Mouse (Mus musculus): ENCODE data around the gene Tgfb3. TPM values are rescaled to one million over a fixed set of nuclear protein-coding genes. Genes with fewer than 3 reads are reported as not detected.
A peak's percentile ranks its signal among the peaks of the same experiment; 100 is the strongest.

The Tgfb3 gene
- polyA plus RNA-seq, 1 experiment, result 264 TPM

DNA sequence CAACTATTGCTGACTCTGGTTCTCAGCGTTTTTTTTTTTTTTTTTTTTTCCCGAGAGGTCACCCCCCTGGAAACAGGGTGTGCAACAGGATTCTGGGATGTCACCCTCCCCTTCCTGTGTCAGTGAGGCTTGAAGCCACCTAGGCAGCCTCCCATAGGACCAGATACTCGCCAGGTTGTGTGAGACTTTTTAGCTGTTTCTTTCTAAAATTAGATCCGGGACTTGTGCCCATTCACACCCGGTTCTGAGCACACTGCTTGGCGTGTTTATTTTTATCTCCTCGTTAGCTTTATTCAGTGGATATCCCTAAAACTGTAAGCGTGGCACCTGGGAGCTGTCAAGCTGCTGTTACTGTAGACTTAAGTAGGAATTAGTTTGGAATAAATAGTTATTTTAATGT is 7.7 kb upstream of the Tgfb3 start:
- H3K4me1 ChIP-seq (ENCODE audit: control insufficient read depth, insufficient read depth, low read length), result peaks cover 6% of the 10 kb centered on the region
- no peak overlapping the region for H3K4me3 ChIP-seq (ENCODE audit: insufficient read depth, low read length)
- TF ChIP-seq CTCF (IDR thresholded peaks at IDR 0.05; ENCODE audit: borderline replicate concordance, insufficient read depth, low read length) (no peak), POLR2A (IDR thresholded peaks at IDR 0.05; ENCODE audit: low read depth, low read length) (no peak)

DNA sequence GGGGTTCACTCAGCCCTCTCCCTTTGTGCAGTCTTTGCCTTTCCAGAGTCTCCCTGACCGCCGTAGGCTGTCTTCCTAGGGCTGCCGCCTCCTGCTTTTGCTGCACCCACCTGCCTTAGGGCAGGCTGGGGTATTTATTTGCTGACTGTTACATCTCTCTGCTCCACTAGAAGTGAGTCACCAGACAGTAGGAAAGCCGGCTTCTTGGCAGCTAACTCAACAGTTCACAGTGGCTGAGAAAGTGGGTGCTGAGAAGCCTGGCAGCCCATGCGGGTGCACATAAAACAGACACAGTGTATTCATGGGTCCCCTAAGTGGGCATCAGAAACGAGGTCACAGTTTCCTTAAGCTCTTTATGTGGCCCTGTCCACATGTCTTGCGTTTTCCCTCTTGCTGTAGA is 7.0 kb upstream of the Tgfb3 start:
- no peak for TF ChIP-seq POLR2A (IDR thresholded peaks at IDR 0.05; ENCODE audit: low read depth, low read length)
- TF ChIP-seq CTCF (IDR thresholded peaks at IDR 0.05; ENCODE audit: borderline replicate concordance, insufficient read depth, low read length), result no peak
- Histone ChIP-seq H3K4me3 (ENCODE audit: insufficient read depth, low read length) (no peak overlapping the region), H3K4me1 (ENCODE audit: control insufficient read depth, insufficient read depth, low read length) (peaks cover 6% of the 10 kb centered on the region), H3K27ac (ENCODE audit: insufficient read depth, low read length) (0 out of 2 replicates have a peak overlapping the region, but pooled peaks have one; percentile 1)

More for the DNA sequence above, 7.7 kb upstream of the Tgfb3 start:
- H3K27ac ChIP-seq (ENCODE audit: insufficient read depth, low read length), result no peak overlapping the region

DNA sequence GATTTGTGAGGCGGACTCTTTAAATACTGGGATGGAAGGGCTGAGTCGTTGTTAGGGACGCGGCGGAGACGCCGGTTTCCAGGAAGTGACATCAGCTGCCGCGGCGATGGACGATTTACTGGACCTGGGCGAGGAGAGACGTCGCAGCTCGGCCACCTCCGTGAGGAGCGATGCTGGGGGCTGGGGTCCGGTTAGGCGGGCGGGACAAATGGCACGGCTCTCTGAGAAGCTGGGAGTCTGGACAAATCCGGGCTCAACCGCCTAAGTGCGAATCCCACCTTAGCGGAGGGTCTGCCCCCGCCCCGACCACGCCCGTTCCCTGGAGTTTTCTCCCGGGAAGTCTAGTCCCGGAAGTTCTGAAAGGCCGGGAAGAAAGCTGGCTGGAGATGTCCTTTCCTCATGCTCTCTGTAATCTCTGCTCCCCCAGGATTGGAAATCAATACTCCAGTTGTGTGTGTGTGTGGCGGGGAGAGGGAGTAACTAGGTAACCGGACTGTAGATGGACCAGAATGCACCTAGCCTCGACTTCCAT is 3.7 kb upstream of the Tgfb3 start, which contains the start of gene Ift43:
Gene Ift43 (plus strand): TSS at position 61 of the 532 bp plus-strand sequence.
- Histone ChIP-seq H3K4me3 (ENCODE audit: insufficient read depth, low read length) (peak within 1 kb of the TSS; percentile 77), H3K27ac (ENCODE audit: insufficient read depth, low read length) (peak within 1 kb of the TSS; percentile 23), H3K4me1 (ENCODE audit: control insufficient read depth, insufficient read depth, low read length) (peaks cover 6% of the 10 kb centered on the region)
- TF ChIP-seq CTCF (IDR thresholded peaks at IDR 0.05; ENCODE audit: borderline replicate concordance, insufficient read depth, low read length), result no peak
- peak; percentile 71 for TF ChIP-seq POLR2A (IDR thresholded peaks at IDR 0.05; ENCODE audit: low read depth, low read length)

DNA sequence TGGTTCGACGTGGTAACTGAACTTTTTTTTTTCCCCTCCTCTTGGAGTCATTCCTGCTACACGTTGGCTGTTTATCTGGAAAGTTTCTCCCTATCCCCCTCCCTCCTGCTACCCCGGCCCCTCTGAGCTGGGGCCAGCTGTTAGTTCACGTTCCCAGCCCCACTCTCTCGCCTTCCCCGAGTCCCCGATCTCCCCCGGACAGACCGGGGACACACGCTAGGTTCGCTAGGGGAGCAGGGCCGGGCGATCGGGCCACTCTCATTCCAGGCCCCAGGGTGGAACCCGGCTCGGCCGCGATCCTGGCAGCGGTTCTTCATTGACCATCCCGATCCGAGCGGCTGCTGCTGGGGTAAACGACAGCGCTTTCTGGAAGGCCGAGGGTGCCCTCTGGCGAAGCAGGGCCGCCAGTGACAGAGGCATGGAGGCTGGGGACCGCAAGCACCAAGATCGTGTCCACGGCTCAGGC is 394 bp upstream of the Tgfb3 start:
- H3K4me1 ChIP-seq (ENCODE audit: control insufficient read depth, insufficient read depth, low read length), result peaks cover 5% of the 10 kb centered on the region; the same call in 1 of the 2 replicates
- TF ChIP-seq POLR2A (IDR thresholded peaks at IDR 0.05; ENCODE audit: low read depth, low read length) (peak; percentile 32; the same call in 1 of the 2 replicates), CTCF (IDR thresholded peaks at IDR 0.05; ENCODE audit: borderline replicate concordance, insufficient read depth, low read length) (peak; percentile 89)
- peak overlapping the region; percentile 91 for H3K27ac ChIP-seq (ENCODE audit: insufficient read depth, low read length)
- H3K4me3 ChIP-seq (ENCODE audit: insufficient read depth, low read length), result peak overlapping the region; percentile 50

DNA sequence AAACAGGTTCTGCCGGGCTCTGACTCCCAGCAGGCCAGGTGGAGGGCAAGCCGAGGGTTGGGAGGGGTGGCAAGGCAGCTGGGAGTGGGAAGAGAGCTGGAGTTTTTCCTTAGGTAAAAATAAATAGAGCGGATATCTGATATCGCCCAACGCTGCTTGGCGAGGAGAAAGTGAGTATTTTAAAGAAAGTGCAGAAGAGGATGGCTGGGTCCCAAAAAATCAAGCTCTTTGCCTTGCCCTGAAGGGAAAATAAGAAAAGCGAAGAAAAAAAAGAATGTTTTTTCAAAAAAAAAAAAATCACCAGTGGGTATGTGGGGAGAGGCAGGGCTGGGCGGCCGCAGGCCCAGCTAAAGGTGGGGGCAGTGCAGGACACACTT is 677 bp downstream of the Tgfb3 start:
- peak overlapping the region; percentile 81 for H3K27ac ChIP-seq (ENCODE audit: insufficient read depth, low read length)
- TF ChIP-seq POLR2A (IDR thresholded peaks at IDR 0.05; ENCODE audit: low read depth, low read length) (no peak), CTCF (IDR thresholded peaks at IDR 0.05; ENCODE audit: borderline replicate concordance, insufficient read depth, low read length) (no peak)
- peaks cover 5% of the 10 kb centered on the region; the same call in 1 of the 2 replicates for H3K4me1 ChIP-seq (ENCODE audit: control insufficient read depth, insufficient read depth, low read length)
- peak overlapping the region; percentile 90 for H3K4me3 ChIP-seq (ENCODE audit: insufficient read depth, low read length)

DNA sequence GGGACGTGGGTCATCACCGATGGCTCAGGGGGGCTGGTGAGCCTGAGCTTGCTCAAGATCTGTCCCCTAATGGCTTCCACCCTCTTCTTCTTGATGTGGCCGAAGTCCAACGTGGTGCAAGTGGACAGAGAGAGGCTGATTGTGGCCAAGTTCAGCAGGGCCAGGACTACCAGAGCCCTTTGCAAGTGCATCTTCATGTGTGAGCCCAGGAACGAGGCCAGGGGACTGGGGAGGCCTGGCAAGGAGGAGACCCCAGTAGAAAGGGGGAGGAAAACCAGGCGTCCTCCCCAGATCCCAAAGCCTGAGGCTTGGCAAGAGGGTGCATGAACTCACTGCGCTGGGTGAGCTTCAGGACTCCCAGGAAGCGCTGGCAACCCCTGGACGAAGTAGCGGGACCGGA is 1.1 kb downstream of the Tgfb3 start:
- Histone ChIP-seq H3K4me1 (ENCODE audit: control insufficient read depth, insufficient read depth, low read length) (peaks cover 5% of the 10 kb centered on the region; the same call in 1 of the 2 replicates), H3K4me3 (ENCODE audit: insufficient read depth, low read length) (peak overlapping the region; percentile 90), H3K27ac (ENCODE audit: insufficient read depth, low read length) (peak overlapping the region; percentile 81)
- no peak for TF ChIP-seq CTCF (IDR thresholded peaks at IDR 0.05; ENCODE audit: borderline replicate concordance, insufficient read depth, low read length)
- peak; percentile 49 for TF ChIP-seq POLR2A (IDR thresholded peaks at IDR 0.05; ENCODE audit: low read depth, low read length)

DNA sequence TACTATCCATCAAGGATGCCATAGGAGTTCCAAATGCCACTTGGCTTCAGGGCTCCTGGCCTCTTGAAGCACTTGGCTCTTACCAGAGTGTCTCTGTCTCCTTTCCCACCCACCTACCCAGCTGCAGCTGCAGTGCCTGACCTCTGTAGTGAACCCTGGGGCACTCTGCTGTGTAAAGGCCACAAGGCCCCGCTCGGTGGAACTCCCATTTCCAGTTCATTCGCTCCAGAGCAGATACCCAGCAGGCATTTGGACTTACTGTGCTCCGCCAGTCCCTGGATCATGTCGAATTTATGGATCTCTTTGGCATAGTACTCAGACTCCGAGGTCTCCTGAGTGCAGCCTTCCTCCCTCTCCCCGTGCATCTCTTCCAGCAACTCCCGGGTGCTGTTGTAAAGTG is 1.5 kb downstream of the Tgfb3 start:
- peaks cover 5% of the 10 kb centered on the region; the same call in 1 of the 2 replicates for H3K4me1 ChIP-seq (ENCODE audit: control insufficient read depth, insufficient read depth, low read length)
- TF ChIP-seq POLR2A (IDR thresholded peaks at IDR 0.05; ENCODE audit: low read depth, low read length) (no peak), CTCF (IDR thresholded peaks at IDR 0.05; ENCODE audit: borderline replicate concordance, insufficient read depth, low read length) (no peak)
- peak overlapping the region; percentile 90 for H3K4me3 ChIP-seq (ENCODE audit: insufficient read depth, low read length)
- peak overlapping the region; percentile 81 for H3K27ac ChIP-seq (ENCODE audit: insufficient read depth, low read length)

DNA sequence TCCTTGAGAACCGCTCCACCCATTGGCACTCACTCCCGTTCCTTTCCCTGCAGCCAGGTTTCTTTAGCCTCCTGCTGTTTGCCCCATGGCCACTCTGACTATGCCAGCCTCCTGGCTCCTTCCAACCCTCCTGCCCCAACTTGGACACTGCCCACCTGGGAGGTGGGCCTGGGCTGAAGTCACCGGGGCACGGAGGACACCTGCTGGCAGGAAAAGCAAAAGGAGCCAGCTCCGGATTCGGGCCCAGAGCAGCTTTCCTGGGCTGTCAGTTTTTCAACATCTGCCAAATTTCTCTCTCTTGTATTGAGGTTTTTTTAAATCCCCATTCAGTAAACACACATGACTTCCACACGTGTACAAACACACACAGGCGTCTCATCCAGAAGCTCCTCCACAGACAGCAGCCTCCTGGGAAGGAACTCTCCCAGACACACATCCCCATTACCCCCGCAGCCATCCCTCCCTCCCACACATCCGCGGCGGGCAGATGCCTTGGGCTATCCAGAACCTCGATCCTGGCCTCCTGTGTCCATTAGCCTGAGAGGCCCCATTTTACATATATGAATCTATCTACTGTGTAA is 2.4 kb downstream of the Tgfb3 start:
- H3K4me3 ChIP-seq (ENCODE audit: insufficient read depth, low read length), result peak overlapping the region; percentile 90
- peak; percentile 10; the same call in 1 of the 2 replicates for TF ChIP-seq POLR2A (IDR thresholded peaks at IDR 0.05; ENCODE audit: low read depth, low read length)
- TF ChIP-seq CTCF (IDR thresholded peaks at IDR 0.05; ENCODE audit: borderline replicate concordance, insufficient read depth, low read length), result peak; percentile 42; the same call in 1 of the 2 replicates
- H3K27ac ChIP-seq (ENCODE audit: insufficient read depth, low read length), result 0 out of 2 replicates have a peak overlapping the region, but pooled peaks have one; percentile 81
- H3K4me1 ChIP-seq (ENCODE audit: control insufficient read depth, insufficient read depth, low read length), result peaks cover 5% of the 10 kb centered on the region; the same call in 1 of the 2 replicates

DNA sequence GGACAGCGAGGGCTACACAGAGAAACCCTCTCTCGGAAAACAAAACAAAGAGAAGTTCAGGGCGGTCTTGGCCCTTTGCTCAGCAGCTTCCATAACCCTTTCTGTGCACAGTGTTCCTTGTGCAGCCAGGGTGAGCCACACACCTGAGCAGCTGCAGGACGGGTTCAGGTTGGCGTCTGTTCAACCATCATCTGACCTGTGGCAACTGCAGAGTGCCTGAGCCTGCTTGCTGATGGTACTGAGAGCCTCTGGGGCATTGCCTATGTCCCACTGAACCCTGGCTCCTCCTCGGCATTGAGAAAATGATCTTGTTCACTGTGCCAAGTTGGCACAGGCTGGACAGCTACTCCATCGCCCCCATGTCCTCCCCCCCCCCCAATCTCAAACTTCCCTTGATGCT is 3.5 kb downstream of the Tgfb3 start:
- TF ChIP-seq POLR2A (IDR thresholded peaks at IDR 0.05; ENCODE audit: low read depth, low read length) (no peak), CTCF (IDR thresholded peaks at IDR 0.05; ENCODE audit: borderline replicate concordance, insufficient read depth, low read length) (no peak)
- Histone ChIP-seq H3K4me1 (ENCODE audit: control insufficient read depth, insufficient read depth, low read length) (peaks cover 5% of the 10 kb centered on the region; the same call in 1 of the 2 replicates), H3K4me3 (ENCODE audit: insufficient read depth, low read length) (peak overlapping the region; percentile 90)

DNA sequence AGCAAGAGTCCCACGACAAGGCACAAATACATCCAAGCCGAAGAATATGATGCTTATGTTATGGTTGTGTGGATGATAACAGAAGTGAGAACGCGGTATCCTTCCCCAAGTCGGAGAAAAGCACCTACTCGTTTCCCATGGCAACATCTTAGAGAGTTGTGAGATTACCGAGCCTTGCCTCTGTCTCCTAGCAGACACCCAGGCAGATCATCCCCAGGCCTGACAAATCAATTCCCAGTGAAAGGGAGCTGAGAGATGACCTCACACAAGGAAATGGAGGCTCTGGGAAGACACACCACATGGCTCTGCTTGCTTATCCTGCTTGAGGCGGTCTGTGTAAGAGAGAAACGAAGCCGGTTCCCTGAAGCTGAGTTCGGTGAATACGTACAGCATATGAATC is 4.2 kb downstream of the Tgfb3 start:
- H3K4me3 ChIP-seq (ENCODE audit: insufficient read depth, low read length), result peak overlapping the region; percentile 90

More for the DNA sequence above, 3.5 kb downstream of the Tgfb3 start:
- no peak overlapping the region for H3K27ac ChIP-seq (ENCODE audit: insufficient read depth, low read length)

More for the DNA sequence above, 4.2 kb downstream of the Tgfb3 start:
- peaks cover 5% of the 10 kb centered on the region; the same call in 1 of the 2 replicates for H3K4me1 ChIP-seq (ENCODE audit: control insufficient read depth, insufficient read depth, low read length)
- no peak overlapping the region for H3K27ac ChIP-seq (ENCODE audit: insufficient read depth, low read length)
- TF ChIP-seq POLR2A (IDR thresholded peaks at IDR 0.05; ENCODE audit: low read depth, low read length) (no peak), CTCF (IDR thresholded peaks at IDR 0.05; ENCODE audit: borderline replicate concordance, insufficient read depth, low read length) (no peak)
